Mouse (Mus musculus) kidney, adult 2 months (tissue): ENCODE measurements around the gene Fkbp2.

Source experiments
- CTCF ChIP-seq: fragments of 200-500 bp; conservative IDR thresholded peaks from 2 replicates; pipeline ENCODE4 v1.5.1; 2011; ENCODE audit warnings: low read depth, mild to moderate bottlenecking, control low read depth, low read length, moderate library complexity, mixed read lengths; ENCODE audit not compliant: insufficient read depth, insufficient read length
- POLR2A ChIP-seq: fragments of 200-500 bp; IDR thresholded peaks from one replicate; pipeline ENCODE4 v1.6.1; 2011; ENCODE audit warnings: low read depth, low read length, control low read depth

GRCm38 (mm10) chr19:6995255-6995991, 15.1 kb upstream of the Fkbp2 start:
- TF ChIP-seq CTCF = no peak
- TF ChIP-seq POLR2A = no peak
